Mouse (Mus musculus) ES-Bruce4 (cell line): ENCODE data around the gene Rtf2. TPM values are rescaled to one million over a fixed set of nuclear protein-coding genes. Genes with fewer than 3 reads are reported as not detected.

ENCODE experiments used
- H3K27ac ChIP-seq: 2 replicates; pipeline ENCODE4 v1.5.1; 2012; ENCODE audit warnings: low read length, inconsistent platforms; ENCODE audit not compliant: insufficient read depth
- H3K27me3 ChIP-seq: 2 replicates; pipeline ENCODE4 v1.6.1; 2012; ENCODE audit warnings: mild to moderate bottlenecking, low read length, inconsistent platforms; ENCODE audit not compliant: control insufficient read depth, poor library complexity, insufficient read depth, severe bottlenecking
- H3K36me3 ChIP-seq: 2 replicates; pipeline ENCODE4 v1.6.1; 2012; ENCODE audit warnings: inconsistent platforms, mild to moderate bottlenecking, low read length, moderate library complexity; ENCODE audit not compliant: control insufficient read depth, poor library complexity, insufficient read depth, severe bottlenecking
- H3K4me1 ChIP-seq: one replicate; pipeline ENCODE4 v1.8.1; 2011; ENCODE audit warnings: low read length; ENCODE audit not compliant: control insufficient read depth, insufficient read depth
- H3K4me3 ChIP-seq: 2 replicates; pipeline ENCODE4 v1.5.1; 2011; ENCODE audit warnings: low read depth, mild to moderate bottlenecking, low read length
- H3K9ac ChIP-seq: 2 replicates; pipeline ENCODE4 v1.6.1; 2012; ENCODE audit warnings: low read depth, mild to moderate bottlenecking, inconsistent platforms; ENCODE audit not compliant: poor library complexity, severe bottlenecking
- H3K9me3 ChIP-seq: replicated peaks from 2 replicates; pipeline ENCODE4 v1.6.1; 2012; ENCODE audit warnings: mild to moderate bottlenecking, low read length, inconsistent platforms; ENCODE audit not compliant: control insufficient read depth, poor library complexity, insufficient read depth, severe bottlenecking
- CTCF ChIP-seq: IDR thresholded peaks from one replicate; pipeline ENCODE4 v1.8.1; 2011; ENCODE audit warnings: low read depth, low read length
- EP300 ChIP-seq: IDR thresholded peaks from 2 replicates; pipeline ENCODE4 v1.6.1; 2011; ENCODE audit warnings: low read depth, low read length; ENCODE audit not compliant: insufficient read depth
- POLR2A ChIP-seq: IDR thresholded peaks from one replicate; pipeline ENCODE4 v1.8.1; 2011; ENCODE audit warnings: low read length; ENCODE audit not compliant: insufficient read depth
- polyA plus RNA-seq: library from polyadenylated mRNA; stranded (reverse); fragments of >200 nt; gene quantifications from 2 replicates; pipeline ENCODE4 v1.2.4, GENCODE M21; 2011; ENCODE audit warnings: low read depth; ENCODE audit not compliant: missing spikeins, insufficient read depth, insufficient read length

The Rtf2 gene
- 49.7 and 52.6 TPM in 2 replicates for polyA plus RNA-seq

- Histone ChIP-seq H3K27me3 (no peaks in the 10 kb centered on the region), H3K27ac (peak within 1 kb of the TSS; percentile 48; the same call in 1 of the 2 replicates), H3K9ac (peak within 1 kb of the TSS; percentile 67), H3K9me3 (no peaks in the 10 kb centered on the region), H3K4me1 (no peaks in the 10 kb centered on the region), H3K4me3 (peak within 1 kb of the TSS; percentile 89), H3K36me3 (no peaks in the 10 kb centered on the region)
- TF ChIP-seq POLR2A (peak; percentile 30), EP300 (no peak)
These were observed at the start of gene Rtf2 for GRCm38 (mm10) chr2:172439843-172440639. Gene Rtf2 (plus strand): TSS chr2:172440556.

- no peaks in the 10 kb centered on the region for H3K36me3 ChIP-seq
- H3K4me3 ChIP-seq, result no peak overlapping the region
- H3K27me3 ChIP-seq, result no peaks in the 10 kb centered on the region
- no peaks in the 10 kb centered on the region for H3K9me3 ChIP-seq
- H3K9ac ChIP-seq, result no peak overlapping the region
- TF ChIP-seq CTCF (no peak), EP300 (no peak), POLR2A (no peak)
- H3K27ac ChIP-seq, result no peak overlapping the region
- peaks cover 1% of the 10 kb centered on the region for H3K4me1 ChIP-seq
These were observed 48.3 kb upstream of the Rtf2 start for GRCm38 (mm10) chr2:172392041-172392521.

GRCm38 (mm10) chr2:172393391-172394051 lies 46.8 kb upstream of the Rtf2 start, which contains the start of gene Cass4:
Gene Cass4 (plus strand): TSS chr2:172393794.
- peak within 1 kb of the TSS; percentile 34 for H3K4me3 ChIP-seq
- no peak within 1 kb of the TSS for H3K9ac ChIP-seq
- no peaks in the 10 kb centered on the region for H3K36me3 ChIP-seq
- peaks cover 1% of the 10 kb centered on the region for H3K4me1 ChIP-seq
- H3K9me3 ChIP-seq, result no peaks in the 10 kb centered on the region
- no peaks in the 10 kb centered on the region for H3K27me3 ChIP-seq
- H3K27ac ChIP-seq, result no peak within 1 kb of the TSS
- TF ChIP-seq EP300, result peak; percentile 60; the same call in 1 of the 2 replicates
- TF ChIP-seq POLR2A, result no peak

- peak overlapping the region; percentile 34; the same call in 1 of the 2 replicates for H3K4me3 ChIP-seq
- peaks cover 1% of the 10 kb centered on the region for H3K4me1 ChIP-seq
- H3K27me3 ChIP-seq, result no peaks in the 10 kb centered on the region
- H3K27ac ChIP-seq, result no peak overlapping the region
- H3K9ac ChIP-seq, result no peak overlapping the region
- H3K9me3 ChIP-seq, result no peaks in the 10 kb centered on the region
- no peaks in the 10 kb centered on the region for H3K36me3 ChIP-seq
- TF ChIP-seq CTCF (no peak), POLR2A (no peak)
These were observed 46.3 kb upstream of the Rtf2 start for GRCm38 (mm10) chr2:172394052-172394392.

GRCm38 (mm10) chr2:172394671-172395070 lies 45.7 kb upstream of the Rtf2 start:
- Histone ChIP-seq H3K9ac (no peak overlapping the region), H3K27ac (no peak overlapping the region), H3K27me3 (no peaks in the 10 kb centered on the region), H3K4me3 (no peak overlapping the region), H3K9me3 (no peaks in the 10 kb centered on the region), H3K36me3 (no peaks in the 10 kb centered on the region), H3K4me1 (peaks cover 6% of the 10 kb centered on the region)
- no peak for TF ChIP-seq CTCF
- no peak for TF ChIP-seq POLR2A
- no peak for TF ChIP-seq EP300

- peaks cover 8% of the 10 kb centered on the region for H3K4me1 ChIP-seq
- H3K27me3 ChIP-seq, result no peaks in the 10 kb centered on the region
- no peaks in the 10 kb centered on the region for H3K9me3 ChIP-seq
- no peak overlapping the region for H3K27ac ChIP-seq
- H3K4me3 ChIP-seq, result no peak overlapping the region
- TF ChIP-seq CTCF (no peak), EP300 (0 out of 2 replicates have a peak, but pooled peaks have one; percentile 54), POLR2A (no peak)
- no peak overlapping the region for H3K9ac ChIP-seq
- H3K36me3 ChIP-seq, result no peaks in the 10 kb centered on the region
These were observed 44.4 kb upstream of the Rtf2 start for GRCm38 (mm10) chr2:172395961-172396360.
